Mouse (Mus musculus): ENCODE data around the gene Gm47841. TPM values are rescaled to one million over a fixed set of nuclear protein-coding genes. Genes with fewer than 3 reads are reported as not detected.

Gm47841 gene
- total and polyA plus RNA-seq, 3 experiments: not detected

DNA sequence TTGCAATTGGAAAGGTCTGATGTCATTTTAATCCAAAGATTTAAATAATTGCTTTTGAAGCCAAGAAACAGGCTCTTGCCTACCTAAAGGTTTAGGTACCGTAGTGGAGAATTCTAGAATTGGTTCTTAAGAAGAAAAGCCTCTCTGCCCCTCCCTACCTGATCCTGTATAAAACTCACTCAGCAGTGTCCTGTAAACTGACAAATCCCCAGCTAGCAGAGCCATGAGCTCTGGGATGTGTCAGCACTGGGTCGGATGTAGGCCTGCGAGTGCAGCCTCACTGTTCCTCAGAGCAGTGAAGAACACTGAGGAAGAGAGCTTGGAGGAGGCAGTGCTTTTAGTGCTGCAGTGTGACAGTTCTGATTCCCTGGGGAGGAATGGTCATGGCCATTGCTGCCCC, 42.7 kb downstream of the Gm47841 start:
- TF ChIP-seq CTCF (IDR thresholded peaks at IDR 0.05 in 2 of 3, conservative IDR thresholded peaks at IDR 0.05 in 1 of 3; ENCODE audit: control insufficient read depth in 1 of 3, insufficient read depth in 1 of 3, low read depth in 2 of 3, low read length in 3 of 3, poor library complexity in 1 of 3, severe bottlenecking in 1 of 3): no peak
- TF ChIP-seq USF2 (IDR thresholded peaks at IDR 0.05; ENCODE audit: borderline replicate concordance in 1 of 2, insufficient read depth in 1 of 2, low read depth in 1 of 2, low read length in 2 of 2): no peak
- TF ChIP-seq JUND (IDR thresholded peaks at IDR 0.05; ENCODE audit: low read depth, low read length): no peak
- TF ChIP-seq UBTF (IDR thresholded peaks at IDR 0.05; ENCODE audit: borderline replicate concordance, insufficient read depth, low read depth, low read length): no peak
- no peak for TF ChIP-seq NRF1 (IDR thresholded peaks at IDR 0.05; ENCODE audit: insufficient read depth, low read depth, low read length, poor library complexity, severe bottlenecking)
- no peak for TF ChIP-seq MEF2A (IDR thresholded peaks at IDR 0.05; ENCODE audit: extremely low read depth, insufficient replicate concordance, low read depth, low read length, poor library complexity, severe bottlenecking)
- TF ChIP-seq MYB (IDR thresholded peaks at IDR 0.05; ENCODE audit: low read depth, low read length): no peak
- no peak for TF ChIP-seq HCFC1 (IDR thresholded peaks at IDR 0.05; ENCODE audit: low read depth, low read length)
- TF ChIP-seq ELF1 (IDR thresholded peaks at IDR 0.05; ENCODE audit: low read depth, low read length): no peak
- no peak for TF ChIP-seq TAL1 (IDR thresholded peaks at IDR 0.05; ENCODE audit: low read length)
- TF ChIP-seq POLR2A (IDR thresholded peaks at IDR 0.05; ENCODE audit: control insufficient read depth in 1 of 2, insufficient read depth in 1 of 2, low read depth in 1 of 2, low read length in 2 of 2, poor library complexity in 1 of 2): no peak
- TF ChIP-seq ZNF384 (IDR thresholded peaks at IDR 0.05; ENCODE audit: low read depth, low read length): no peak
- no peak for TF ChIP-seq ZC3H11A (IDR thresholded peaks at IDR 0.05; ENCODE audit: low read depth, low read length)
- TF ChIP-seq POLR2AphosphoS2 (IDR thresholded peaks at IDR 0.05; ENCODE audit: low read length): no peak
- no peak for TF ChIP-seq GATA1 (IDR thresholded peaks at IDR 0.05; ENCODE audit: low read depth, low read length)
- TF ChIP-seq ZMIZ1 (IDR thresholded peaks at IDR 0.05; ENCODE audit: low read depth, low read length): no peak
- no peak for TF ChIP-seq MYC (IDR thresholded peaks at IDR 0.05; ENCODE audit: low read depth, low read length)
- TF ChIP-seq NELFE (IDR thresholded peaks at IDR 0.05; ENCODE audit: low read depth, low read length): no peak
- no peak overlapping the region for H3K9ac ChIP-seq (ENCODE audit: control insufficient read depth, low read depth, low read length, poor library complexity, severe bottlenecking)
- no peak overlapping the region for H3K4me3 ChIP-seq (ENCODE audit: control insufficient read depth in 1 of 2, insufficient read depth in 1 of 2, low read depth in 2 of 2, low read length in 2 of 2)
- no peaks in the 10 kb centered on the region for H3K79me2 ChIP-seq (ENCODE audit: control insufficient read depth, insufficient read depth, low read length, poor library complexity)
- H3K27ac ChIP-seq (ENCODE audit: control insufficient read depth, low read depth, low read length): no peak overlapping the region
- peaks cover 0 to 2% of the 10 kb centered on the region in 2 experiments; a peak in 1 of 4 replicates for H3K27me3 ChIP-seq (ENCODE audit: control insufficient read depth in 1 of 2, insufficient read depth in 2 of 2, low read length in 2 of 2)
- H3K36me3 ChIP-seq (ENCODE audit: control insufficient read depth in 1 of 2, insufficient read depth in 2 of 2, low read length in 2 of 2): no peaks in the 10 kb centered on the region
- DNase-seq (ENCODE audit: low read depth, low spot score): no peak
- H3K4me1 ChIP-seq (ENCODE audit: control insufficient read depth in 1 of 2, insufficient read depth in 2 of 2, low read length in 2 of 2): peaks cover 0 to 6% of the 10 kb centered on the region in 2 experiments; a peak in 2 of 4 replicates
- no peaks in the 10 kb centered on the region for H3K9me3 ChIP-seq (replicated peaks; ENCODE audit: insufficient read depth, low read length)

GRCm38 (mm10) chr15:101002466-101002865, 44.7 kb downstream of the Gm47841 start:
- Histone ChIP-seq H3K36me3 (ENCODE audit: control insufficient read depth in 1 of 2, insufficient read depth in 2 of 2, low read length in 2 of 2) (no peaks in the 10 kb centered on the region), H3K4me3 (ENCODE audit: control insufficient read depth in 1 of 2, insufficient read depth in 1 of 2, low read depth in 2 of 2, low read length in 2 of 2) (no peak overlapping the region), H3K4me1 (ENCODE audit: control insufficient read depth in 1 of 2, insufficient read depth in 2 of 2, low read length in 2 of 2) (peaks cover 0 to 6% of the 10 kb centered on the region in 2 experiments; a peak in 2 of 4 replicates), H3K27me3 (ENCODE audit: control insufficient read depth in 1 of 2, insufficient read depth in 2 of 2, low read length in 2 of 2) (peaks cover 0 to 3% of the 10 kb centered on the region in 2 experiments; a peak in 3 of 4 replicates), H3K27ac (ENCODE audit: control insufficient read depth, low read depth, low read length) (no peak overlapping the region), H3K79me2 (ENCODE audit: control insufficient read depth, insufficient read depth, low read length, poor library complexity) (no peaks in the 10 kb centered on the region), H3K9ac (ENCODE audit: control insufficient read depth, low read depth, low read length, poor library complexity, severe bottlenecking) (no peak overlapping the region), H3K9me3 (replicated peaks; ENCODE audit: insufficient read depth, low read length) (no peaks in the 10 kb centered on the region)
- TF ChIP-seq MYB (IDR thresholded peaks at IDR 0.05; ENCODE audit: low read depth, low read length) (no peak), GATA1 (IDR thresholded peaks at IDR 0.05; ENCODE audit: low read depth, low read length) (no peak), CHD2 (IDR thresholded peaks at IDR 0.05; ENCODE audit: low read length) (no peak), TCF12 (IDR thresholded peaks at IDR 0.05; ENCODE audit: low read depth, low read length) (no peak), RCOR1 (IDR thresholded peaks at IDR 0.05; ENCODE audit: low read depth, low read length) (no peak), MAX (IDR thresholded peaks at IDR 0.05; ENCODE audit: low read length) (no peak), NELFE (IDR thresholded peaks at IDR 0.05; ENCODE audit: low read depth, low read length) (no peak), POLR2AphosphoS5 (IDR thresholded peaks at IDR 0.05; ENCODE audit: borderline replicate concordance, low read depth, low read length) (no peak), UBTF (IDR thresholded peaks at IDR 0.05; ENCODE audit: borderline replicate concordance, insufficient read depth, low read depth, low read length) (no peak)
- DNase-seq (ENCODE audit: low read depth, low spot score): no peak
